Mouse (Mus musculus): ENCODE results near the gene Rmnd1. TPM values are rescaled to one million over a fixed set of nuclear protein-coding genes. Genes with fewer than 3 reads are reported as not detected.
"Not testable (repeated sequence)": the region's sequence is repeated elsewhere in the genome, so short reads cannot be mapped to it uniquely, and the experiment has no call there.

Gene Rmnd1
- polyA plus RNA-seq (2015; fragmentation: Nextera tagmentation; extraction: Ambion mirVana): 47.4 and 55.2 TPM in 2 replicates

DNA sequence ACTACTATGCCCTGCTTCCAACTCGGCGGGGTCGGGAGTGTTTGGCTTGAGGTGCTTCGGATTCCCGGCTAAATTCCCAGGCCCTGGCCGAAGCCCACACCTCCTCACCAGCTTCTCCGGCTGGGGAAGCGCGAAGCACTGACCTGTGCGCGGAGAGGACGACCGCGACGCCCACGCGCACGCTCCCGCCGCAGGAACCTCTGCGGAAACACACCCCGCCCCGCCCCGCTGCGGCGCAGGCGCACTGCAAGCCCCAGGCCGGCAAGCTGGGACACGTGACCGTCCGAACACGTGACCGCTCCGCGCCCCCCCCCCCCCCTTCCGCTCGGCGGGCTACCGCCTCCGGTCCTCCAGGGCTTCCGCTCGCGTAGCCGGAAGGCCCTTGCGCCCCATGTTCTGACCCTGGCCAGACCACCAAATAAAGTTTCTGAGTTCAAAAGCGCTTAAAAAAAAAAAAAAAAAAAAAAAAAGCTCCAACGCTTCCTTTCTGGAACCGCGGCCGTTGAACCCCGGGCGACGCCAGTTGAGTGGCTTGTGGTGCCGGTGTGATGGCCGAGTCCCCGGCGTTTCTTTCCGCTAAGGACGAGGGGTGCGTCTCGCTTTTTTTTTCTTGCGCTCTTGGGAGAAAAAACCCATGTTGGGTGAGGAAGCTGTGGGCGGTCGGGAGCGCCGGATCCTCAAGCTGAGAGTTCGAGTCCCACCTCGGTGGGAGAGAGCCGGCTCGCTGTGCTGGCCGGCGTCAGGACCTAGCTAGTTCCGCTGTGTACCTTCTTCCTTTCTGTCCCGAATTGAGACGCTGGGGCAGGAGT, at the start of gene Rmnd1, which contains the start of gene Armt1:
Gene Rmnd1, minus strand, starts transcription at position 266 of the 809 bp plus-strand sequence.
Gene Armt1, plus strand, starts transcription at position 345 of the 809 bp plus-strand sequence.
- Histone ChIP-seq H3K4me2 (peak within 1 kb of the TSS; percentile 75), H3K36me3 (peaks cover 23% of the 10 kb centered on the region), H3K27me3 (no peaks in the 10 kb centered on the region), H3K9ac (peak within 1 kb of the TSS; percentile 83), H3K4me3 (peak within 1 kb of the TSS; percentile 71), H3K27ac (peak within 1 kb of the TSS; percentile 90), H3K9me3 (no peaks in the 10 kb centered on the region), H3K4me1 (peaks cover 14% of the 10 kb centered on the region)
- WGBS: under 1% methylated on average over 74 of the region's 75 CpGs
- ATAC-seq (ENCODE audit: insufficient number of reproducible peaks, insufficient read depth, low FRiP score, low TSS enrichment, low read depth): peak; percentile 90

DNA sequence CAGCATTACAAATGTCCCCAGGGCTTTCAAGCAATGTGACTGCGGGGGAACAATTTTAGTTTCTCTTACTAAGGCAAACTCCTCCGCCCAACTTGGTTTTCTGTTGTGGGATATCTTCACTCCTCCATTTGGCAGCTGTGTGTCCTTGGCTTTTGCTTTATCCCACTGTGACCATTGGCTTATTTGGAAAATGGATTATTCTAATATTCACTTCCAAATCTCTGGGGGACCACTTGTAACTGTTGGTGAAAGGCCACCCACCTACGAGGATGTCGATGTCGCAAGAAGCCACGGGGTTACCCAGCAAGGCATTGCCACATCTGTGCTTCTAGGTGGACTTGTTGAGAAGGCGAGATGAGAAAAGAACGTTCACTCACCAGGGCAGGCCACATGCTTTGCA, 49.5 kb upstream of the Rmnd1 start:
- H3K4me3 ChIP-seq: no peak overlapping the region
- 0 out of 2 replicates have a peak, but pooled peaks cover 5% of the 10 kb centered on the region for H3K4me1 ChIP-seq
- no peak overlapping the region for H3K4me2 ChIP-seq
- H3K27me3 ChIP-seq: no peaks in the 10 kb centered on the region; the same call in 1 of the 2 replicates
- H3K36me3 ChIP-seq: no peaks in the 10 kb centered on the region
- 78% methylated on average over 8 of the region's 8 CpGs for WGBS
- H3K9me3 ChIP-seq: no peaks in the 10 kb centered on the region
- ATAC-seq (ENCODE audit: insufficient number of reproducible peaks, insufficient read depth, low FRiP score, low TSS enrichment, low read depth): no peak
- no peak overlapping the region for H3K9ac ChIP-seq
- no peak overlapping the region for H3K27ac ChIP-seq

DNA sequence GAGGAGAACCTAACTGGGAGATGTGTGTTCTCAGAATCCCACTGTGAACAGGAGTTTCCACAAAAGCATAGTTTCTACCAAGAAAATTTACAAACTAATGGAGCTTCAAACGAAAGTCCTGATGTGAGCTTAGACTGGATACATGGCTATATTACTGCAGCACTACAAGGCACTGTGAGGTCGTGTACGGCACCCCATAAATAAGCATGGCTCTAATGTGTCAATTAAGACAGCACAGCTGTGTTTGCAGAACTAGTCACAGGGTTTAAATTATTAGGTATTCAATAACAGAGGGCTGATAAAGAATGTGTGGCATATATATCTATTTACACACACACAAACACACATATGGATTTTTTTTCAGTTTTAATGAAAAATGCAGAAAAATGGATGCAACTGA, 48.7 kb upstream of the Rmnd1 start:
- ATAC-seq (ENCODE audit: insufficient number of reproducible peaks, insufficient read depth, low FRiP score, low TSS enrichment, low read depth): no peak
- 0 out of 2 replicates have a peak, but pooled peaks cover 5% of the 10 kb centered on the region for H3K4me1 ChIP-seq

DNA sequence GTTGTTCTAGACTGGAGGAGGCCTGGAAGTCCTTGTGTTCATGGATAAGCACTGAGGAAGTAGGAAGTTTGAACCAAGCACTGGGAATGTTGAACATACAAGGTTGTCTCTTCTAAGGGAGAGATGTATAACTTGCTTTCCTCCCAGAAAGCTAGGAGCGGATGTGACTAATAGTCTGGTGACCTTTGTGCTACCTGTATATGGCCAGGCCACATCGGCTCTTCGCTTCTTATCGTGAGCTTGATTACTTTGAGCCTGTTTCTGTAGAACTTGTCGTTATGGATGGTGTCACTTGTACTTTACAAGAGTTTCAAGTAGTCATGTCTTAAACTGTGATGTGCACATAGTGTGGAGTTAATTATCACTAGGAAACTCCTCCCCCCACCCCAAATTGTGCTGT, 44.4 kb upstream of the Rmnd1 start:
- no peaks in the 10 kb centered on the region for H3K27me3 ChIP-seq

More for the DNA sequence above, 48.7 kb upstream of the Rmnd1 start:
- Histone ChIP-seq H3K9me3 (no peaks in the 10 kb centered on the region), H3K27ac (no peak overlapping the region), H3K9ac (no peak overlapping the region), H3K4me3 (no peak overlapping the region), H3K4me2 (no peak overlapping the region), H3K27me3 (no peaks in the 10 kb centered on the region; the same call in 1 of the 2 replicates), H3K36me3 (no peaks in the 10 kb centered on the region)
- WGBS: 70% methylated on average over 3 of the region's 3 CpGs

DNA sequence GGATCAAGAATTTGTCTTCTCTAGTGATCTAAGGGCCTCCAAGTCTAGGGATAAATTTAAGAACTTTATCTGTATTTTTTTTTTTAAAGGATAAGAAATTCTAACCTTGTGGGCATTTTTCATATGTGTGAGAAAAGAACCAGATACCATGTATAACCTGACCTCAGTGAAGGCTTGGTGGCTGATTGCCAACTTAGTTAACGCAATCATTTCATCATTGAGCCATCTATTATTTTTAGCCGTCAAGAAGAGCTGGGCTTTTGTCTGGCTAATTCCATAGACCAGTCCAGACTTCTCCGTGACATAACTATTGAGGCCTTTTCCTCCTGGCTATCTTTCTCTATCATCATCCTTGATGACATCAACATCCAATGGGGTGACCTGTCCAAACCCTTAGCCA, 43.2 kb upstream of the Rmnd1 start:
- Histone ChIP-seq H3K4me1 (no peaks in the 10 kb centered on the region), H3K9me3 (no peaks in the 10 kb centered on the region), H3K36me3 (no peaks in the 10 kb centered on the region), H3K4me3 (no peak overlapping the region), H3K27me3 (no peaks in the 10 kb centered on the region), H3K27ac (no peak overlapping the region), H3K4me2 (no peak overlapping the region), H3K9ac (no peak overlapping the region)
- ATAC-seq (ENCODE audit: insufficient number of reproducible peaks, insufficient read depth, low FRiP score, low TSS enrichment, low read depth): no peak
- WGBS: 83% methylated on average over 3 of the region's 3 CpGs

More for the DNA sequence above, 44.4 kb upstream of the Rmnd1 start:
- 88% methylated on average over 5 of the region's 5 CpGs for WGBS
- no peaks in the 10 kb centered on the region for H3K9me3 ChIP-seq
- H3K4me1 ChIP-seq: no peaks in the 10 kb centered on the region
- H3K9ac ChIP-seq: no peak overlapping the region
- no peaks in the 10 kb centered on the region for H3K36me3 ChIP-seq
- H3K4me2 ChIP-seq: no peak overlapping the region
- no peak overlapping the region for H3K4me3 ChIP-seq
- no peak for ATAC-seq (ENCODE audit: insufficient number of reproducible peaks, insufficient read depth, low FRiP score, low TSS enrichment, low read depth)
- H3K27ac ChIP-seq: no peak overlapping the region

DNA sequence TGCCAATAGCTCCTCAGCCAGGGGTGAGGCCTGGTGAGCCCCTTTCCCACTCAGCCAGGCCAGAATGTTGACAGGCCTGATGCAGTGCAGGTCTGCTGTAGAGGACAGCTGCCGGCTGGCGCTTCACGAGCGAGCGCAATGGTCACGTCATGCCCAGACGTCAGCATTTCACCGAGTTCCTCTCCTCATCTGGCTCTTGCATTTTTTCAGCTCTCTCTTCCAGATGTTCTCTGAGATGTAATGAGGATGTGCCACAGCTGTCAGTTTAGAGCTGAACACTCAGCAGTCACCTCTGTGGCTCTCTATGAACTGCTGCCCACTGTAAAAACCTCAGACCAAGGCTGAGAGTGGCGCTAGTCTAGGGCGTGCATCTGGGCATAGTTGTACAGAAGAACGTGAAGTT, 41.4 kb upstream of the Rmnd1 start:
- 79% methylated on average over 11 of the region's 11 CpGs for WGBS
- Histone ChIP-seq H3K36me3 (no peaks in the 10 kb centered on the region), H3K4me3 (no peak overlapping the region), H3K4me1 (no peaks in the 10 kb centered on the region), H3K27me3 (no peaks in the 10 kb centered on the region), H3K27ac (no peak overlapping the region), H3K9ac (no peak overlapping the region), H3K4me2 (no peak overlapping the region), H3K9me3 (no peaks in the 10 kb centered on the region)
- no peak for ATAC-seq (ENCODE audit: insufficient number of reproducible peaks, insufficient read depth, low FRiP score, low TSS enrichment, low read depth)

DNA sequence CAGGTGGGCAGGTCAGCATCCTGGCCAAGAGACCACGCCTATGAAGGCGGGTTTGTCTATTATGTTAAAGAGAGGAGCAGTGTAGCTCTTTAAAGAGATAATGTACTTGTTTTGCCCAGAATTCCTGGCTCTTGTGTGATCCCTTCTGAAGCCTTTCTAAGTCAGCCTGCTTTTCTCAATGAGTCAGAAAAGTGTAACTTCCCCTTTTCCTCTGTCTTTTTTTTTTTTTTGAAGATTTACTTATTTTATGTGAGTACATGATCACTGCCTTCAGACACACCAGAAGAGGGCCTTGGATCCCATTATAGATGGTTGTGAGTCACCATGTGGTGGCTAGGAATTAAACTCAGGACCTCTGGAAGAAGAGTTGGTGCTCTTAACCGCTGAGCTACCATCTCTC, 37.2 kb upstream of the Rmnd1 start:
- Histone ChIP-seq H3K4me2 (no peak overlapping the region), H3K9me3 (no peaks in the 10 kb centered on the region), H3K27me3 (no peaks in the 10 kb centered on the region), H3K36me3 (no peaks in the 10 kb centered on the region), H3K4me1 (no peaks in the 10 kb centered on the region), H3K4me3 (no peak overlapping the region), H3K9ac (no peak overlapping the region), H3K27ac (no peak overlapping the region)
- 69% methylated on average over 3 of the region's 3 CpGs for WGBS
- ATAC-seq (ENCODE audit: insufficient number of reproducible peaks, insufficient read depth, low FRiP score, low TSS enrichment, low read depth): no peak

DNA sequence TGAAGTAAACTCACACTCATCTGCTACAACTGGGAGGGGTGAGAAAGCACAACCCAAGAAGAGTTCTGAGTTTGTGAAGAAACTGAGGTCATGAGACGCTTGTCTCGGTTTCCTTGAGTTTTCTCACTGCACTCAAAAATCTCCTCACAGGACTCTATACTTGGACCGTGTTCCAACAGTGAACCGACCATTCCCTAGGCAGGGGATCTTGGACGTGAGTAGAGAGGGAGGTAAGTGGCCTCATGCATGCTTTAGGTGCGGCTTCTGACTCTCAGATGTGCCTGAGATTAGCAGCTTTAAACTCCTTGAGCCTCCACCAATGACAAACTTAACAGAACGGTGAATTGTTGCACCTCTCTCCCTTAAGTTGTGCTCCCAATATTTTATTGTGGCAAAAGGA, 33.6 kb upstream of the Rmnd1 start:
- H3K4me3 ChIP-seq: no peak overlapping the region
- WGBS: 68% methylated on average over 7 of the region's 7 CpGs
- no peaks in the 10 kb centered on the region for H3K4me1 ChIP-seq
- no peak overlapping the region for H3K27ac ChIP-seq
- no peaks in the 10 kb centered on the region for H3K9me3 ChIP-seq
- no peaks in the 10 kb centered on the region for H3K27me3 ChIP-seq
- no peak for ATAC-seq (ENCODE audit: insufficient number of reproducible peaks, insufficient read depth, low FRiP score, low TSS enrichment, low read depth)
- H3K36me3 ChIP-seq: no peaks in the 10 kb centered on the region
- no peak overlapping the region for H3K9ac ChIP-seq
- H3K4me2 ChIP-seq: no peak overlapping the region

DNA sequence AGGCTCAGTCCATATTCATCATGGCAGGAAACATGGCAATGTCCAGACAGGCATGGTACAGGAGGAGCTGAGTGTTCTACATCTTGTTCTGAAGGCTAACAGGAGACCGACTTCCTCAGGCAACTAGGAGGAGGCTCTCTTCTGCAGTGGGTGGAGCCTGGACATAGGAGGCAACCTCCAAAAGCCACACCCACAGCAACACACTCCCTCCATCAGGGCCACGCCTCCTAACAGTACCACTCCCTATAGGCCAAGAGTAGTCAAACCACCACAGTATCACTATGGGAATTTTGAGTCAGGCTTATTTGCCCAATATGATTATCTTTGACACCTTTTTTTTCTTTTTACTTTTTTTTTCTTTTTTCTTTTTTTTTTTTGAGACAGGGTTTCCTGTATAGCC, 28.0 kb upstream of the Rmnd1 start:
- ATAC-seq (ENCODE audit: insufficient number of reproducible peaks, insufficient read depth, low FRiP score, low TSS enrichment, low read depth): no peak
- H3K27ac ChIP-seq: no peak overlapping the region
- WGBS: 90% methylated on average over 2 of the region's 2 CpGs

DNA sequence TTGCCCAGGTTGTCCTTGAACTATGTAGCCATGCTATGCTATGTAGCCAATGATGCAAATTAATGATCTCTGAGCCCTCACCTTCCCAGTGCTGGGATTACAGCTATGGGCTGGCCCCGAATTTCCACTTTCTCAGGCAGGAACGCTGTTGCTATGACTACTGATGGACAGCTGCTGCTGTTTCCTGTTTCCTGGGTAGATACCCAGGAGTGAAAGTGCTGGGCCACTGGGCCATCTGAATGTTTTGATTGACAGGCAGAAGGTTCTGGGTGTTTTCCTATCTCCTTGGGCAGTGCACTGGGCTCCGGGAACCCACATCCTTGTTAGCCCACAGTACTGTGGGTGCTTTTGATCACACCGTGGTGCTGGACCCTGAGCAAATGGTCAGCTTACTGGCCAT, 24.2 kb upstream of the Rmnd1 start:
- no peak overlapping the region for H3K9ac ChIP-seq
- ATAC-seq (ENCODE audit: insufficient number of reproducible peaks, insufficient read depth, low FRiP score, low TSS enrichment, low read depth): no peak

More for the DNA sequence above, 28.0 kb upstream of the Rmnd1 start:
- Histone ChIP-seq H3K4me2 (no peak overlapping the region), H3K4me3 (no peak overlapping the region), H3K27me3 (no peaks in the 10 kb centered on the region), H3K4me1 (no peaks in the 10 kb centered on the region), H3K9me3 (no peaks in the 10 kb centered on the region), H3K9ac (no peak overlapping the region), H3K36me3 (peaks cover 12% of the 10 kb centered on the region)

DNA sequence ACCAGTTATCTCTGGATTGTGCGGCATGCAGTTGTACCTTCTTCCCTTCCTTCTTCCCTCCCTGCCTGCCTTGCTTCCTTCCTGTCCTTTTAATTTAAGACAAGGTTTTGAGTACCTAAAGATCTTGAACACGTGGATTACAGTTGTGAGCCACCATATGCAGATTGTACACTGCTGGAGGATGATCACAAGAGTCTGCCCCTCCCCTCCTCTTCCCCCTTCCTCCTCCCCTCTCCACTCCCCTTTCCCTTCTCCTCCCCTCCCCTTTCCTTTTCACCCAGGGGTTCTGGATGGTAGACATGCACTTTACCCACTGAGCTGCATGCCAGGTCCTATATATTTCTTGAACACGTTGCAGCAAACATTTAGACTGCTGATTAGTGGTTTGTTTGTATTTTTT, 3.2 kb upstream of the Rmnd1 start:
- Histone ChIP-seq H3K4me2 (no peak overlapping the region), H3K4me1 (peaks cover 14% of the 10 kb centered on the region), H3K9ac (no peak overlapping the region), H3K9me3 (no peaks in the 10 kb centered on the region), H3K4me3 (no peak overlapping the region), H3K27me3 (no peaks in the 10 kb centered on the region), H3K27ac (no peak overlapping the region), H3K36me3 (peaks cover 30% of the 10 kb centered on the region)
- no peak for ATAC-seq (ENCODE audit: insufficient number of reproducible peaks, insufficient read depth, low FRiP score, low TSS enrichment, low read depth)
- WGBS: 75% methylated on average over 3 of the region's 3 CpGs

More for the DNA sequence above, 24.2 kb upstream of the Rmnd1 start:
- no peaks in the 10 kb centered on the region for H3K9me3 ChIP-seq
- peaks cover 42% of the 10 kb centered on the region for H3K36me3 ChIP-seq
- H3K4me1 ChIP-seq: no peaks in the 10 kb centered on the region
- WGBS: 78% methylated on average over 4 of the region's 4 CpGs
- no peaks in the 10 kb centered on the region for H3K27me3 ChIP-seq
- H3K27ac ChIP-seq: no peak overlapping the region
- H3K4me3 ChIP-seq: no peak overlapping the region
- H3K4me2 ChIP-seq: no peak overlapping the region

DNA sequence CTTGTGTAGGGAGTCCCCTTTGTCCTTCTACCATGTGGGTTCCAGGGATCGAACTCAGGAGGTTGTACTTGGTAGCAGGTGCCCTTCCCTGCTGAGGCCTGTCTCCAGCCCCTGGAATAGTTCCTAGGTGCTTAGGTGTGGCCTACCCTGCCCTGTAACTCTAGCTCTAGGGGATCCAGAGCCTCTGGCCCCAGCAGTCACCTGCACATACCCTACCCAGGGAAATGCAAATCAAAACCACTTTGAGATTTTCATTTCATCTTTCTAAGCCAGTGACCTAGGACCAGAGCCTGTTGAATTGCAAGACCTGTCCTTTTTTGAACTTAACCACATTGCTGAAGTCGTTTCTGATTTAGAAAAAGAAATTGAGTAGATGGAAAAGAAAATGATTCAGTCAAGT, 1.7 kb upstream of the Rmnd1 start:
- Histone ChIP-seq H3K4me1 (peaks cover 14% of the 10 kb centered on the region), H3K4me2 (peak overlapping the region; percentile 63), H3K36me3 (peaks cover 16% of the 10 kb centered on the region; the same call in 1 of the 2 replicates)
- not testable (repeated sequence) for H3K9me3 ChIP-seq; H3K4me3 ChIP-seq; ATAC-seq (ENCODE audit: insufficient number of reproducible peaks, insufficient read depth, low FRiP score, low TSS enrichment, low read depth); H3K9ac ChIP-seq; H3K27ac ChIP-seq; H3K27me3 ChIP-seq
- WGBS: 82% methylated on average over 2 of the region's 2 CpGs
